Mouse (Mus musculus): Measurements from ENCODE around the gene Ttc30a1.

- TF ChIP-seq CTCF (IDR thresholded peaks at IDR 0.05; ENCODE audit: extremely low read depth, insufficient read depth, insufficient read length, insufficient replicate concordance), result no peak
- no peak for TF ChIP-seq POLR2A (IDR thresholded peaks at IDR 0.05; ENCODE audit: low read depth, low read length)
These were observed 24.4 kb upstream of the Ttc30a1 start for GRCm38 (mm10) chr2:76006194-76006593.
